Mouse (Mus musculus): ENCODE results near the gene Cfap45.

Gene Cfap45

DNA sequence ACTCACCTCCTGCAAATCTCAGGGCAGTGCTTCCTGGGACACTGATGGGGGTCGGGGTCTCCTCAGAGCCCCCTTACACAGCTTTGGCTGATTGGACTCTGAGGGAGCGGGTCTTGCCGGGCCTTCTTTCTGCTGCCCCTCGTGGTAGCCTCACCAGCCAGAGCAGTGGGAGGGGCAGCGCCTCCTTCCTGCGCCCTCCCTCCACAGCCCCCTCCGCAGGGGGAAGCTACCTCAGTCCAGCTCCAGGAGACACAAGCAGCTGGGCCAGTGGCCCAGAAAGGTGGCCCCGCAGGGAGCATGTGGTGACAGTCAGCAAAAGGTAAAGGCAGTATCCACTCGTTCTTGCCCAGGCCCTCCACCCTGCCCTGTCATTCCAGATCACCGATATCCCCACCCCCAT lies 23.2 kb upstream of the Cfap45 start:
- no peak for DNase-seq

DNA sequence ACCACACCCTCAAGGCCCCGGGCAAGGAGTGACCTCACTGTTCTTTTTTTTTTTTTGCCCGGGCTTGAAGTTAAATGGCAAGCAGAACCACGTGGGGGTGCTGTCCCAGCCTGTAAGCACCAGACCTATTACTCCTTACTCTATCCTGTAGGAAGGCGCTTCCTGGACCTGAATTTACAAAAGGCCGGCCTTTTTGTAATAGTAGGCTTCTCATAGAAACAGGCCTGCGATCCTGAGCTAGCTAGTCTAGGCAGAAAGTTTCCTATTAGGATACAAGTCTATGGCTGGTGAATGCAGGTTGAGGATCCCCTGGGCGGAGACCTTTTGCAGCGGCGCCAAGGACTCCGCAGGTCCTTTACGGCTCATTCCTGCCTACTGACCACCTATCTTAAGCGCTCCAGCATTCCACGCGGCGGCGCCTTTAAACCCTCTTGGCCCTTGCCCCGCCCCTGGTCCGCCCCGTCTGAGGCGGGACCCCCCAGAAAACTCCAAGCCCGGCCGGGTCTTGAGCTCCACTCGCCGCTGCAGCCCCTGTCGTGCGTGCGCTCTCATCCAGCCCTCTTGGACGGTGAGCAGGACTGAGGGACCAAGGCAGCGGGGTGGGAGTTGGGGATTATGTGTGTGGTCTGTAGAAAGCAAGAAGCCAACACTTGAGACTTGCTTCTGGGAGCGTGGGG lies 20.7 kb upstream of the Cfap45 start, which contains the start of gene Tagln2:
TSS of gene Tagln2 (plus strand) at position 283 of the 677 bp plus-strand sequence.
- DNase-seq: no peak

DNA sequence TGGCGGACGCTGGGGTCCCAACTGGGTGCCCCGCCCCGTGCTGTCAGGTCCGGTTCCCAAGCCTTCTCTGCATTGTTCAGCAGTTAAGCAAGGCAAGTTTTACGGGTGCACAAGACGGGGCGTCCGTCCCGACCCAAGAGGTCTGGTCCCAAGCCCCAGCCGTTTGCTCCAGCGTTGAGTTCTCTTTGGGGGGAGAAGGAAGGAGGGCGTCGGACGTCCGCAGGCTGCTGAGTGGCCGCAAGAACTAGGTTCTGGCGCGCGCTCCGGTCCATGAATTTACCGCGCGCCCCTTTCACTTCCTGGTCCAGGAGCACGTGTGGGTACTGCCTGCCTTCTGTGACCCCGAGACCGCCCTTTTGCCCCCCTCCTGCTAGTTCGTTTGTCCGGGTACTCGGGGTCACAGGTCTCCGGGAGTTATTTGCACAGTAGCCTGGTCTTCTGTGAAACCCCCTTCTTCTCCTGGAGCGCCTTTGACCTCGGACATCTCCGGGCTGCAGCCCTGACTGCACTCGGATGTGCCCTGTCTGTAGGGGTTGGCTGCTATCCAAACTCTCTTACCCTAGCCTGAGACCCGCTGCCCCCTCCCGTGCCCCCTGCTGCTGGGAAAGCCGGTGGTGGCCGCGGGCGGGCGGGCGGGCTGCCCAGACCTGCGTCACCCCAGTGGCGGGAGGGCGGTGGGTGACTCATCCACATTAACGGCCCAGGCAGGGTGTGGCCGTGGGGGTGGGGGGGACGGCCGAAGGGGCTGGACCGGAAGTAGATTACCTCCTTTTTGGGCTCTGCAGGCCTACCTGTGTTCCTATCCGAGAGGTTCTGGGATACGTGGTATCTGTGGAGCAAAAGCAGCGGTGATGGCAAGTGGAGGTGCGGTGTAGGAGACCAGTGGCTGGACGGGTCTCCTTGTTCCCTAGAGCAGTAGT lies 19.9 kb upstream of the Cfap45 start:
- no peak for DNase-seq

- no peak for DNase-seq
These were observed 19.0 kb upstream of the Cfap45 start for GRCm38 (mm10) chr1:172501371-172502144.

DNA sequence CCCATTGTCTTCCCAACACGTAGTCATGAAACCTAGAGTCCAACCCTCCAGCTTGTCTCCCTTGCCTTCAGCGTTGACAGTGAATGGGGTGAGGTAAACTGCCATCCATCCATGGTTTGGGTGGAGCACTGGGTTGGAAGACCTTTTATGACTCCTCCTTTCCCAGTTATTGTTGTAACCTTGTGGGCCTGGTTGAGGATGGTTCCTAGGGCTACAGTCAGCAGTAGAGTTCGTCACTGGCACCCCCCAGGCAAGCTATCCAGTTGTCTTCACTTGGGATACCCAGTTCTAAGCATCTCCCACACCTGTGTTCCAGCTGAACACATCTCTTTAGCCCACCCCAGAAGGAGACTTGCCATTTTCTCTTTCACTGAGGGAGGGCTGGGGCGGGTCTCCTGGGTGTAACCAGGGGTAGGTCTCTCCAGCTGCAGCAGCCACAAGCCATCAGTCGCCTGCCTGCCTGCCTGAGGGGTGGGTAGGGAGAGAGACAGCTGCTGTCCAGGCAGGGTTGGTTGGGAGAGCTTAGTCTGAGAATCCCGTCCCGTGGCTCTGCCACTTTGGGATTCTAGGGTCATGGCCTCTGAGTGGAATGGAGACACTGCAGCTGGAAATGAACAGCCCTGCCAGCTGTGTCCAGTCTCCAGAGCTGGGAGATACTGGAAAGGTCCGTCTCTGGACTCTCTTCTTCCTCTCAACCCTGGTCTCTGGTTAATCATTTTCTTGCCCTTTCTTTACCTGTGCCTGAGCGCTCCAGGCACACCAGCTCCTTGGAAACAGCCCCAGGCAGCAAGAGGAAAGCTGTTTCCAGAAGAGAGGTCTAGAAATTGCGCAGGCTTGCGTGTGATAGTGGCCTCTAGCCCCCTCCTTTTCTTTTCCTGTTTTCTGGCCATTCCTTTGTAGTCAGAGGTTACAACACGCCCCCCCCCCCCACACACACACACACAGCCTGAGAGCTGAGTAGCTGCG lies 18.2 kb upstream of the Cfap45 start:
- no peak for DNase-seq

DNA sequence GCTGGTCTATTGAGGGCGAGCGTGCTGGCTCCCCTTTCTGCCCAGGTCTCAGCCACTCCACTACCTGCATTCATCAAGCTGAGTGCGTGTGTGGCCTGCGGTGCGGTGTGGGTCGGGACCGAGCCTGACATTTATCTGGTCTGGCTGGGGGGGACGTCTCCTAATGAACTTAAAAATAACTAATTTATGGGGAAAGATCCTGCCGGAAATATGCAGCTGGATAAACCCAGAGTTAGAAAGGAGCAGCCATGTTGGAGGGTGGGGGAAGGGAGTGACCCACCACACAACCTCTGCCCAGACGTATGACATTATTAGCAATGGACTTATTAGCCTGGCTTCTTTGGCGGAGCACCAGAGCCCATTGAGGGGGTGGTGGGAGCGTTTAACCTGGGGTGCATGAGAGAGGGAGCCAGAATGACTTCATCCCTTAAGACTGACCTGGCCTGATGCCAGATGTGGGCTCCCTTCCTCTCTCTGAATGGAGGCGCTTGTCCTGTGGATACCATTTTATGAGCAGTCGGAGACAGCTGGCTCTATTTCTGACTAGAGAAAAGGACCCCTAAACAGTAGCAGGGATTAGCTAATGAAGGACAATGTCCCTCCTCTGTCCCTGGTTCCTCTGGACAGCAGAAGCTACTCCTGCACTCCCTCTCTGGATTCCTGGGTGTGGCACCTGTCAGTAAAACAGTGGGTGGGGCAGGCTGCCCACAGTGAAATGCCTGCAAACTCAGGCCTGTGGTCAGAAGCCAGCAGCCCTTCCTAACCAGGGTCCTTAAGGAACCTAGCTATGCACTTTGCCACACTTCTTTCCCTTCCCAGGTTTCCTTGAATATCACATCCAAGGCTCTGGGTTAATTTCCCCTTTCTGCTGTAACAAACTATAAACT lies 17.2 kb upstream of the Cfap45 start:
- DNase-seq: no peak

- DNase-seq: no peak
These were observed 15.8 kb upstream of the Cfap45 start for GRCm38 (mm10) chr1:172504756-172505155.

GRCm38 (mm10) chr1:172507001-172507400 lies 13.6 kb upstream of the Cfap45 start:
- DNase-seq: no peak

- no peak for DNase-seq
These were observed 12.9 kb upstream of the Cfap45 start for GRCm38 (mm10) chr1:172507701-172508100.

- DNase-seq: no peak
These were observed 12.4 kb upstream of the Cfap45 start for GRCm38 (mm10) chr1:172508172-172508571.

DNA sequence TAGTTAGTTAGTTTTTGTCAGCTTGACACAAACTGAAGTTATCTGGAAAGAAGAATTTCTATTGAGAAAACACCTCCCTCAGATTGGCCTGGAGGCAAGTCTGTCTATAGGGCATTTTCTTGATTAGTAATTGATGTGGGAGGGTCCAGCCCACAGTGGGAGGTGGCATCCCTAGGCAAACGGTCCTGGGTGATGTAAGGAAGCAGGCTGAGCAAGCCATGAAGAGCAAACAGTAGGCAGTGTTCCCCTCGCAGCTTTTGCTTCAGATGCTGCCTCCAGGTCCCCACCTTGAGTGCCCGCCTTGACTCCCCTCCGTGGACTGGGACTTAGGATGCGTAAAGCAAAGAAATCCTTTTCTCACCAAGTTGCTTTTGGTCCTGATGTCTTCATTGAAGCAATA lies 11.4 kb upstream of the Cfap45 start:
- DNase-seq: no peak

DNA sequence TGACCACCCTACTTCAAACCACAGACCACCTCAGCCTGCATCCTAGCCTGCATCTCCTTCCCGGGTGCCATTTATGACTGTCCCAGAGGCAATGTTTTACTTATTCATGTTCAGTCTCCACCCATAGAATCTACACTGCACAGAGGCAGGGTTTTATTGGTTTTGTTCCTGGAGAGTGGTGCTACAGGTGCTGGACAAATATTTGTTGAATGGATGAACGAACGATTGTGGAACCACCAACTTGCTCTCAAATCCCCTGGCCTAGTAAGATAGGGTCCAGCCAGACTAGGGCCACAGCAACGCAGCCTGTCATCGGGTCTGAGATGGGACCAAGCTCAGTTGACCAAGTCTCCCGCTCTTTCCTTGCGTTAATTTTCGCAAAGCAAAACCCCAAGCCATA lies 10.6 kb upstream of the Cfap45 start:
- no peak for DNase-seq

DNA sequence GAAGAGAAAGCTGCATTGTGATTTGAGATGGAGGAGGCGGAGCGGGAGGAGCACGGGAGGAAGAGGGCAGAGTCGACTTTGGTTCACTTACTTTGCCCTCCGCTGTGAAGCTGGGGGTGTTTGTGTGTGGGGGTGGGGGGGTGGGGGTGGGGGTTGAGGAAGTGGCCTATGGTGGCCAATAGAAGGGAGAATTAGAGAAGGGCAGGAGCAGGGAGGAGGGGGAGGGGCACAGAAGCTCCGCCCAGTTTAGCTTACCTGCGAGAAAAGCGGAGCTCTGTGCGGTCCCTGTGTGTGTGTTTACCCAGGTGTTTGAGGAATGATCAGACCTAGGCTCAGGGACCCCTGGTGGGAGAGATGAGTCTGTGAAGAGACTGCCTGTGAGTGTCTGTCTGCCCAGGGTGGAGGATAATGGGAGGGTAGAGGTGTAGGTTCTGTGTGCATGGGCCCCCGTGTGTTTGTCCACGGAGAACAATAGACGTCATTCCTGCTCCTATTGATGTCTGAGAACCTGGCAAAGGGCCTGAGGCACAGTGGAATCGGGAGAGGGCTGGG lies 10.1 kb upstream of the Cfap45 start:
- DNase-seq: no peak

GRCm38 (mm10) chr1:172512962-172513361 lies 7.6 kb upstream of the Cfap45 start:
- no peak for DNase-seq

DNA sequence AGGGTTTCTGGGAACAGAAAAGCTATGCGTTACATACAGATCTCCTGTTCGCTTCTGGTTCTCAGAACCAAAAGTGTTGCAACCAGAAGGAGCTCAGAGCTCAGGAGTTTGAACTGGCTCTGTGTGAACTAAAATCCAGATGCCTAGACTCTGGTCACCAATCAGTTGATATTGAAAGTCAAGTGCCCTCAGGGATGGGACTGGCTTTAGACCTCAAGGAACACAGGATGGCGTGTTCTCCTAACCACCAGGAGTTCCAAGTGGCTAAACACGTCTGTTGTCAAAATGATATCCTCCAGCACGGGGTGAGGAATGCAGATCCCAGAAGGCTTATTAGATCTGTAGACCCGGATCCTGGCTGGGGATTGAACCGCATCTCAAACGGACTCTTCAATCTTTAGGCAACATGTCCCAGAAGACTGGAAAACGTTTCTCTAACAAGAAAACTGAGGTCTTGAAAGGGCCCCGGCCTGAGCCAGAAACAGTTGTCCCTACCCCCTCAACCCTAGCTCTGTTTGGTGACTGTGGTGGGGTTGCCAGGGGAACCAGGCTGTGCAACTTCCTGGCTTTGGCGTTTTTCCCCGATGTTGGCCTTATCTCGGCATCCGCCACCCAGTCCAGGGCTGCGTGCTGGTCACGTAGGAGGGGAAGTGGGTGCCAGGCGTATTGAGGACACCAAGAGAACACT lies 6.9 kb upstream of the Cfap45 start:
- DNase-seq: no peak

GRCm38 (mm10) chr1:172514213-172514529 lies 6.4 kb upstream of the Cfap45 start:
- DNase-seq: no peak

DNA sequence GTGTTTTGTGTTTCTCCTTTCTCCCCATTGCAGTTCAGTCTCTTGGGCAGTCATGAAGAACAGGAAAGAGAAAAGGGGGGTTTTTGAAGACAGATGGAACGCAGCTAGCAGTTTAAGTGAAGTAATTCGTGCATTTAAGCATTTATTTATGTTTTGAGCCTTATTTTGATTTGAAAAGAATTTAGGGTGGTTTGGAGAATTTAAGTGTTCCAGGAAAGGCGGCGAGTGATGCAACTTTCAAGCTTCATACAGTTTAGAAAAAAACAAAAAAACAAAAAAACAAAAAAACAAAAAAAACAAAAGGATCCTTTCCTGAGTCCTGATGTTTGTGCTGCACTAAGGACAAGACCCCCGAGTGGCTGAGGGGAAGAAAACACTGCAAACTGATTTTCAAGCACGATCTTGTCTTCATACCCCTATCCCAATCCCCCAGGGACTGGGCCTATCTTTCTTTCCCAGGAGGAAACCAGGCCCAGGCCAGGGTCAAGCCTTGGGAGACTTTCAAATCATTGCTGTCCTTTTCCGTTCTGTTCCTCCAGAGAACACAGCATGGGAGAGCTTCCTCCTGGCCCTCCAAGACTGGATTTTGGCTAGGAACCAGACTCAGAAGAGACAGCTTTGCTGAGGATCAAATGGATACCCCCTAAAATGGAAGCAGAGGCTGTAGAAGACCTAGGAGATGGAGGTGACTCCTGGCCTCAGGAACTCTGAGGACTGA lies 5.9 kb upstream of the Cfap45 start:
- no peak for DNase-seq

- DNase-seq: no peak
These were observed 5.2 kb upstream of the Cfap45 start for GRCm38 (mm10) chr1:172515396-172515795.

GRCm38 (mm10) chr1:172518013-172518412 lies 2.6 kb upstream of the Cfap45 start:
- no peak for DNase-seq

DNA sequence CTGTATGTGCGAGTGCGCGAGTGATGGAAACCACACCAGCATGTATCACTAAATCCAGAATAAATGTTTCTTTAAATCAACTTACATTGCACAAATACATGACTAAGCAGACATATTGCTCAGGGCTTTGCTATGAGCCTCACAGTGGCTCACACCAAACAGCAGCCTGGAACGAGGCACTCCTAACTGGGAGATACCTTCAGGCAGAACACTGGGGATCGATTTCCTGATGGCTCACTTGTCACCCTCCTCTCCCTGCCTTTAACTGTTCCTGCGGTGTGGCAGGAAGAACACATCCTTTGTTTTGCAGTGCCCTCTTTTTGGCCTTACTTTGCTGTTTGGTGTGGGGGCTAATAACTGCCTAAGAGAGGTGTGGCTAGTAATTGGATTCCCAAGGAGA lies 957 bp upstream of the Cfap45 start:
- DNase-seq: no peak
